Mouse (Mus musculus) c-Kit-positive CD71-negative TER-119-negative erythroid progenitor cells, embryonic 14.5 days (primary cell): Measurements from ENCODE around the gene Islr.

ENCODE experiments used
- DNase-seq: peaks from one replicate; pipeline ENCODE4 v3.0.0-alpha.2; 2013; ENCODE audit warnings: low read depth

Islr gene

DNA sequence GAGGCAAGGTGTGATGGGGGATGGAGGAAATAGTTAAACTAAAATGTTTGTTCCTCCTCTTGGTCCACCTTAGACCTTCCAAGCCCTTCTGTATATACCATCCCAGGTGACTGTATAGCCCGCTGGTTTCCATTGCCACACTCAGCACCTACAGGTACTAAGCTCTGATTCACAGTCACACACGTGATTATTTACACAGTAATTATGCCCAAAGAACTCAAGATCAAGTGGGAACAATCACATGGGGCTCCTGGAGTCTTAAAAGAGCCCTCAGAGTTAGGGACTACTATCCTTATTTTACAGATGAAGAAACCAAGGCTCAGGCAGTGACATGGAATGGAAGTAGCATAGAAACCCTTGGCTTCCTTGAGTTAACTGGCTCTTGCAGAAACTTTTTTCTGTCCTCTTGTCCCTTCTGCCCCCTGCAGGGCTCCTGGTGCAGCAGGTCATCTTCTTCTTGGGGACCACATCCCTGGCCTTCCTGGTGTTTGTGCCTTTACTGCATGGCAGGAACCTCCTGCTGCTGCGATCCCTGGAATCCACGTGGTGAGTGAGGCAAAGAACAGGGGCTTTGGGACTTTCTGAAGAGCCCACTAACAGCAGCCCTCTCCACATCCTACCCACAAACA is 53.3 kb downstream of the Islr start:
- DNase-seq, result no peak

DNA sequence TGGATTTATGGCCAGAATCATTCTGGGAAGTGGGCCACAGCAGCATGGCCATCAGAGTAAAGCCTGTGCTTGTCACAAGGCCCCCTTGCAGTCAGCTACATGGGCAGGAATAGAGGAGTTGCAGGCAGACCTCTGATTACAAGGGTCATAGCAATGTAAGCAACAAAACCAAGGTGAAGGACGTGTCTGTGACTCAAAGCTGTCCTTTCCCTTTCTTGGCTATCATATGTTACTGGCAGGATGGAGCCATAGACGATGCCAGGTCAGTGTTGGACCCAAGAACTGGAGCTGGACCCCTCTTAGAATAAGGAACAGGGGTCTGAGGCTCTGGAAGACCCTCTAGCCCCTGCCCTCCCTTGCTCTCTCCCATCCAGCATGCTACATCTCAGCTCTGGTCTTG is 55.3 kb downstream of the Islr start:
- DNase-seq, result no peak

DNA sequence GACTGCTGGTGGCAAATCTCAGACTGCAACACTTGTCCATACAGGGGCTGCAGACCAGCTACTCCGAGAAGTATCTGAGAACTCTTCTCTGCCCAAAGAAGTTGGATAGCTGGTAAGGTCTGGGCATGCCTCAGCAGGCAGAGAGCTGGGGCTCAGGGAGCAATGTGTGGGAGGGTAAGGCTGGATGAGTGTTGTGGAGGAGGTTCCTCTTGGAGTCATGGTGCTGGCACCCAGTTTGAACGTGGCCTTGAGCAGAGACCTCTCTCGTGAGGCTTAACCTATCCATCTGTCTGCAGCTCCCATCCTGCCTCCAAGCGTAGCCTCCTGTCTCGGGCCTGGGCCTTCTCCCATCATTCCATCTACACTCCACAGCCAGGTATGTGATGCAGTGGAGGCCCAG is 58.7 kb downstream of the Islr start:
- no peak for DNase-seq

DNA sequence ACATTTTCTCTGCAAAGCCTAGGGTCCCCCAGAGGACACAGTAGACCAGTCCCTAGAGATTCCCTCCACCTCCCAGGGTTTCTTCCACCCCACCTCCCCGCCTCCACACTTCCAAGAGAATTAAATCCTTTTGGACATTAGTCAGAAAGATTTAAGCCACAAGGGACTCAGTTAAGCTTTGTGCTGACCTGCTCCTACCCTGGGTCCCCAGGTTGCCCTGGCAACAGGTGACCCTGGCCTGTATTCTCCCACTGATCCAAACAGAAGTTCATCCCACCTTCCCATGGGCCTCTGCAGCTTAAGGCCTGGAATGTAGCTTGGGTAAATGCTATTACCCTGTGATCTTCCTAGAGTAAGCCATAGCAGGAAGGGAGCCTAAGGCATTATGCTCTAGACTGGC is 59.4 kb downstream of the Islr start:
- DNase-seq, result no peak

DNA sequence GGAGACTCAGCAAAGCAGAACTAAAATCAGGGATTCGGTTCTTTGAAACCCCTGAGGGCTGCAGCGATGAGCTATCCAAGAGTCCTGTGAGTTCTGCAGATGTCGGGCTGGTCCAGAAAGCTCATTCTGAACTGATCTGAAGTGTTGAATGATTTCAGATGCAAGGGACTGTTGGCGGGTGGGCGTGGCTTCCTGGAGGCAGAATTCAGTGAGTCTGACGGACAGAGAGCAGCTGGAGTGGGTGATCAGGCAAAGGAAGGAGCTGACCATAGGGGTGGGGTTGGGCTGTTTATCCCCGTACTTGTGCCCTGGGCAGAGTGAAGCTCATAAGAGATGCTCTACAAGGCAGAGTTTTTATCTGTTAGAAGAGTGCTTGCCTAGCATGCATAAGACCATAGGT is 60.7 kb downstream of the Islr start:
- DNase-seq, result no peak

DNA sequence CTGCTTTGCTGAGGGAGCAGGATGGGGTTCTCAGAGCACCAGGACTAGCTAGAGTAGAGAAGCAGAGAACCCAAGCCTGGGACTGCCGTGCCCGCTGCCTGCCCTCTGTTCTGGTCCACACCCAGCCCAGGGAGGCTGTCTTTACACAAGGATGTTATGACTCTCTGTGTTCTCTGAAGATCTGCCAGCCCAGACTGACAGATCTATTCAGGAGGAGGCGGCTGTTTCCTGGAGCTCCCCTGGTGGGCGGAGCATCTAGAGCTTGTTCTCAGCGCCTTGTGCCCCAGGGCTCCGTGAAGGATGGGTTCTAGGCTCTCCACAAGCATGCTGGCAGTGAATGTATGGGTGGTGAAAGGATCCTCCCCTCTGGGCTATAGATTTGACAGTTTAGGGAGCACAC is 64.2 kb downstream of the Islr start:
- no peak for DNase-seq

DNA sequence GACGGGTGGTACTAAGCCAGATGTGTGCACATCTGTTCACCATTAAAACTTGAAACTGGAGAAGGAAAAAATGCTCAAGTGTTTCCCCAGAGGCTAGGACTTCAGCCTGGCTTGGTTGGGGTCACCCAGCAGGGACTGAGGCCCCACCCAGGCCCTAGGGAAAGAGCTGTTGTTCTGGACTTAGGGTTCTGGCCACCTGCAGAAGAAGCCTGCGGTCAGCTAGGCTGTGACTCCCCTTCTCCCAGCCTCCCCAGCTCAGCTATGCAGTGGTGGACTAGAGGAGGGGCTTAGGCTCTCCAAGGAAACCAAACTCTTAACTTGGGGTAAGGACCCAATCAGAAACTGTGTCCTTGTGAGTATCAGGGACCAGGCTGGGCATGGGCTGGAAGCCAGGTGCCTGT is 68.2 kb downstream of the Islr start:
- DNase-seq, result no peak

GRCm38 (mm10) chr9:58134906-58135305 is 69.2 kb downstream of the Islr start:
- DNase-seq, result no peak

- DNase-seq, result no peak
Measured at GRCm38 (mm10) chr9:58133893-58134884, 69.9 kb downstream of the Islr start.

DNA sequence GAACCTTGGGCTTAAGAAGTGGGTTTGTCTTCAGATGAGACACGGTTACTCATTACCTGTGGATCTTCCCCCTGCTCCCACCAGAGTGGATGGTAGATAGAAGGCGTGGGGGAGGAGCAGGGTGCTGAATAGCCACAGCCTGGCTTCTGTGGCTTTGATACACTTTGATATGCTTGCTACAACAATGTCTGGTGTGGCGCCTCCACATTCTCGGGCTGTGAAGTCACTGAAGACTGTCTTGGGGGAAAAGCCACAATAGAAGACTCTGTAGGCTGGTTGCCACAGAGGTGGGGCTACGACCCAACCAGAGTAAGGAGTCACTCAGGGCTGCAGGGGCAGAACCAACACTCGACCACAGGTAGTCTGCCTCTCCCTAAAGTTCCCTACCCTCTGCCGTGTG is 72.4 kb downstream of the Islr start:
- DNase-seq, result no peak

GRCm38 (mm10) chr9:58130909-58131308 is 73.2 kb downstream of the Islr start:
- DNase-seq, result no peak

GRCm38 (mm10) chr9:58129508-58129907 is 74.6 kb downstream of the Islr start:
- DNase-seq, result no peak

DNA sequence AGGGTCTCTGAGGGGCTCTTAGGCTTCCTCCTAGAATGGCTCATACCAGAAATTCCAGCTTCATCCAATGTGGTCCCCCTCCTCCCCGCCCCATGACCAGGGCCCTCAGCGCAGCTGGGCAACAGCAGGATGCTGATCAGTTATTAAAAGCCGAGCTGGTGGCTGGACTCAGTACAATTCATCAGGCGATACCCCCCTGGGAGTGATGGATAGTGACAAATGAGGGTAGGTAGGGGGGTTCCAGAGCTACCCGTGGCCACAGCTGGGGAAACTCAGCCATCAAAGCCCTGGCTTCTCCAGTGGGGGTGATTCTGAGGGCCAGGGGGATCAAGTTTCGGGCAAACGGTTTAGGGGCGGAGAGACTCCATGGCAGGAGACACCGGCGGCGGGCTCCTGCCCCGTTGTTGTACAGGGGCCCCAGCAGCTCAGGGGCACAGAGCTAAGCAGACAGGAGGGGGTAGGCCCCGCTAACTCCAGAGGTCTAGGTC is 75.1 kb downstream of the Islr start:
- no peak for DNase-seq

- DNase-seq, result no peak
Measured at GRCm38 (mm10) chr9:58125811-58126210, 78.3 kb downstream of the Islr start.

DNA sequence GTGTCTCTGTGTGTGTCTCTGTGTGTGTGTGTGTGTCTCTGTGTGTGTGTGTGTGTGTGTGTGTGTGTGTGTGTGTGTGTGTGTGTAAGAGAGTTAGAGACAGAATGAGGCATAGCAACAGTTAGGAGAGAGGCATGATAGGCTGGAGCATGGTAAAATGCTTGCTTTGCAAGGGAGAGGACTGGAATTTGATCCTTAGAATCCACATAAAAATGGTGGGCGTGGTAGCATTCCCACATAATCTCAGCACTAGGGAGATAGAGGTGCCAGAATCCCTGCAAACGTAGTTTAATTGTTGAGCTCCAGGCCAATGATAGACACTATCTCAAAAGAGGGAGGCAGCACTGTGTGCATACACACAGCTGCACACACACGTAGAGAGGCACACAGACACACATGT is 79.0 kb downstream of the Islr start:
- no peak for DNase-seq

- no peak for DNase-seq
Measured at GRCm38 (mm10) chr9:58118671-58119070, 85.4 kb downstream of the Islr start, which contains the start of gene Ccdc33. Gene Ccdc33, minus strand, starts transcription at chr9:58118823.

DNA sequence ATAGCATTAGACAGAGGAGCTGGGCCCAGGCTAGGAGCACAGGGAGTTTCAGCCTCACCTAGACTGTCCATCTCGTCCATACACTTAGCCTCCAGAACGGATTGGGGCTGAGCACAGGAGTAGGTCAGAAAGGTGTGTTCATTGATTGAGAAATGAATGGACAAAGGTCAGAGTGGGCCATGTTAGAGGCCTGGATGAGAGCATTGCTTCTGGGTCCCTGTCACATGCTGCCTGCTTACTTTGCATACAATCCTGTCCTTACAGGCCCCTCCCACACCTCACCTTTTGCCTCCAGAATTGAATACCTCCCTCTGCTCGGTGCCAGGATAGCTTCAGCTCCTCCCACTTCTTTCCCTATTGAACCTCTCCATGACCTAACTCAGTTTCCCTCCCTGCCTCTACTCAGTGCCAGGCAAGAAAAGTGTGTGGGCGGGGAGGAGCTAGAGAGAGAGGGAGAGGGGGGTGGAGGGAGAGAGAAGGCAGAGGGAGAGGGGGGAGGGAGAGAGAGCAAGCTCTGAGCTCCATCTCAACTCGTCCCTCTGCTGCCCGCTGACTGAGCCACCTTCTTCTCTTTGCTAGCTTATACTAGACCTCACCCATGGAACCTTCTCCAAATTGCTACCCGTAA is 88.0 kb downstream of the Islr start:
- no peak for DNase-seq

DNA sequence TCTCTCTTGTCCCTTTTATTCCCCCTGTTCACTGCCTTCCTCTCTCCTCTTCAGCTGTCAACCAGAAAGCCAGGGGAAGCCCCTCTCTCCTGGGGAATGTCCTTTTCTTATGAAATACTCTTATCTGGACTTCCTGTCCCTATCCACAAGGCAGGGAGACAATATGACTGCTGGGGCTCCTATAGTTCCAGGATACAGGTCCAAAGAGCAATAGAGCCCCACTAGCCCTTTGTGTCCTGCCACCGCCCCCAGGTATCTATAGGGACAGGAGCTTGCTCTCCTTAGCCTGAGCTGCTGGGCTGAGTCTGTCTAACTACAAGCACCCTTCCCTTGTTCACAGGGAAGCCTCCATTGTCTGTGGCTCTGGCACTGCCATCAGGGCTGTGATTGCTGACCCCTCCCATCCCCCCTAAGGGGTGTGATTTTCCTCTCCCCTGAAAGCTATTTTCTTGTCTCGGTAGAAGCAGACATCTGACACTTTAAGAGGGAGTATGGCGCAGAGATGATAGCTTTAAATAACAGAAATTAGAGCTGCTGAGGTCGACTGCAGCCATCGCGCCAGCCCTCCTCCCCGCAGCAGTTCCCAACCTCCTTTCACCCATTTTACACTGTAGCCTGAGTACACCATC is 88.7 kb downstream of the Islr start:
- no peak for DNase-seq

DNA sequence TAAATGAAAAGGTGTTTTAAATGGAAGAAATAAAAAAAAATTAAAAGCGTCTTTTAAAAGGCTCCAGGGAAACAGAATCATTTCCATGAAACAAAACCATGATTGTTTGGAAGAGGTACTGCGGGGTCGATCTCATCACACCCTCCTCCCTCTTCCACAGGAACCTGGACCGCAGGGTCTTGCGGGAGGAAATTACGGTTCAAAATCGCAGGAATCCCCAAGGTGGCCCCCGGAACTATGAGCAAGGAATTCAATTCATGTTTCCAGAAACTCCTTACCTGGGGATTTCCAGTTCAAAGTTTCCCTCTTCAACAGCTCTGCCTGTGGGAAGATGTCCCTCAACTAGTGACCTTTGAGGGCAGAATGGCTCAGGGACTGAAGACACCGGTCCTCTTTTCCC is 90.1 kb downstream of the Islr start:
- DNase-seq, result no peak

DNA sequence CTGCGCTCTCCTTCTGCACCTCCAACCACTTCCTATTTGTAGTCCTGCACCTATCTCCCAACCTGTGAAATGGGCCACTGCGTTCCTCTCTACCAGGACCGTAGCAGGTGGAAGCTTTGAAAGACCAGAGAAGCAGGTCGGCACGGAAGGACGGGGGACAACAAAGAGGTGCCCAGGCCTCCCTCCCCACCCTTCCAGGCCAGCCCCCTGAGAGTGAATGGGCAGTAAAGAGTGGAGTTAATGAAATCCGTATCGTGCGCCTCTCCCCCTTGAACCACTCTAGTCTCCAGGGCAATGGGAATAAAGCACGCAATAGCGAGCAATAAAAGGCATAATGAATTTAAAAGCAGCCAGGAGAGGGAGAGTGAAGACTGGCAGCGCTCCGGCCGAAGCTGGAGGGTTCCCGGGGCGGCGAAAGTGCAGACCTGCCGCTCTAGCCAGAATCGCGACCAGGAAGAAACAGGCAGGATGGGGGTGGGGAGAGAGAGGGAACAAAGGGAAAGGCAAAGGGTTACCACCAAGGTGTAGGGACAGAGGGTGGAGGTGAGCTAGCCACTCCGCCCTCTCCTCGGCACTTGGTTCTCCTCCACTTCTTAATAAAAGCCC is 90.7 kb downstream of the Islr start:
- DNase-seq, result no peak

DNA sequence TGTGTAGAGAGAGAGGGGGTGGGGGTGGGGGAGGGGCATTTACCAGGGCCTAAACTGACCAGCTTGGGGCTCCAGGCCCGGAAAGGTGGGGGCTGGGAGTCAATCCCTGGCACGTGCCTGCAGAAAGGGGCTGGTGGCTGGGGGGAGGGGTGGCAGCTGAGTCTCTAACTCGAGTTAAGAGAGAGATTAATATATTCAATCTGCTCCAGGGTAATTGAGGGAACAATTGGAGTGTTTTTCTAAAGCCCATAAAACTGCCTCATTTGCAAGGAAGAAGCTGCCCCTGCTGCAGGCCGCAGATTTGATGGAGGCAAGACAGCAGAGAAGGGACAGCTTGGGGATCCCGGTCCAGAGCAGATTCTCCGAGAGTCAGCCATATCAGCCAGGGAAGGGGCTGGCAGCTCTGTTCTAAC is 91.2 kb downstream of the Islr start:
- DNase-seq, result no peak

DNA sequence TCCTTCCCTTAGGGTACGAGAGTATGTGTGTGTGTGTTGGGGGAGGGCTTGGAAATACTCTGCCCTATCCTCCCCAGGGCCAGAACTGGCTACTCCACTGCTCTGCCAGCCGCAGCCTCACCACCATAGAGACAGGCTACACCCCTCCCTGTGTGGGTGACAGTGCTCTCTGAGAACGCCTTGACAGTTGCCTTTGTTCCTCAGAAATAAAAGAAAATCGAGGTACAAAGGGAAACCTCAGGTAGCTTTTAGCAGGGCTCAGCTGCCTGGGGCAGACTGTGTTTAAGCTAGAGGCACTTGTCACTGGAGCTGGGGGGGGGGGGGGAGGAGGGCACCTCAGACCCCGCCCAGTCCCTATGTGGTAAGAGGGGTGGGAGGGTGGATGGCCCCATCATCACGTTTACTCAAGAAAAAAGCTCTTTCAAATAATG is 91.8 kb downstream of the Islr start:
- no peak for DNase-seq
